Mouse (Mus musculus) hindbrain, embryonic 13.5 days (tissue): ENCODE measurements at regions not wholly inside any gene's neighbourhood (a gene's known extent, or its start where the extent isn't known, plus 50 kb on each side); places are given as distances from the start of the nearest gene placed in this dataset.

Experiments
- ATAC-seq: fragments of 200-750 bp; cut with Nextera tagmentation; 2 replicates; pipeline ENCODE4 v1.8.0; 2017; ENCODE audit warnings: moderate TSS enrichment; ENCODE audit not compliant: low FRiP score
- H3K27ac ChIP-seq: fragments of 300-500 bp; sonication (generic); 2 replicates; pipeline ENCODE4 v1.5.1; 2015; ENCODE audit warnings: inconsistent platforms, mild to moderate bottlenecking, moderate library complexity
- H3K27me3 ChIP-seq: fragments of 300-500 bp; sonication (generic); 2 replicates; pipeline ENCODE4 v1.6.1; 2015; ENCODE audit warnings: mild to moderate bottlenecking, inconsistent platforms
- H3K36me3 ChIP-seq: fragments of 300-500 bp; sonication (generic); 2 replicates; pipeline ENCODE4 v1.6.1; 2015; ENCODE audit warnings: mild to moderate bottlenecking, inconsistent platforms
- H3K4me1 ChIP-seq: fragments of 300-500 bp; sonication (generic); replicated peaks from 2 replicates; pipeline ENCODE4 v1.6.1; 2015; ENCODE audit warnings: inconsistent platforms
- H3K4me2 ChIP-seq: fragments of 300-500 bp; sonication (generic); 2 replicates; pipeline ENCODE4 v1.6.1; 2015; ENCODE audit warnings: inconsistent platforms, mild to moderate bottlenecking, moderate library complexity
- H3K4me3 ChIP-seq: fragments of 300-500 bp; sonication (generic); 2 replicates; pipeline ENCODE4 v1.5.1; 2015; ENCODE audit warnings: mild to moderate bottlenecking, inconsistent platforms
- H3K9ac ChIP-seq: fragments of 300-500 bp; sonication (generic); 2 replicates; pipeline ENCODE4 v1.6.1; 2015; ENCODE audit warnings: mild to moderate bottlenecking, inconsistent platforms
- H3K9me3 ChIP-seq: fragments of 300-500 bp; sonication (generic); 2 replicates; pipeline ENCODE4 v1.6.1; 2016; ENCODE audit warnings: inconsistent platforms
- whole genome bisulfite sequencing: fragments of 180-500 bp; shearing (Covaris S2); methylation state at CpG from one replicate; pipeline ENCODE4 v1.1.7; 2015; 5-methylcytosine and 5-hydroxymethylcytosine counted together

DNA sequence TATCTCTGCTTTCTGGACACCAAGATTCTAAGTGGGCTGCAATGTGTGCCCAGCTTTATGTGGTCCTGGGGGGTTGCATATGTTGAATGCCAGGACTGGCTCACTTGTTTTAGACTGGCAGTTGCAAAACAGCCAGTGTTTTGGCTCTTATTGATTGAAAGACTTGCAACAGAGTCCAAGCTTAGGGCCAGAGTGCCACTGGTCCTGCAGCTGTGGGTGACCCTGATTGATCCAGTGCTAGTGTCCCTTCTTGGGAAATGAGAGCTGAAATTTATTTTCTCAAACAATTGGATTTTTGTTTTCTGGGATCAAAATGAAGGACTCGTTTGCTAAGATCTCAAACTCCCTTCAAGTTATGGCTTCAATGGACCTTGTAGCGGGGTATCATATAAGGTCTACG lies 603.4 kb downstream of the Epha4 start:
- WGBS: 89% methylated on average over 3 of the region's 3 CpGs
- Histone ChIP-seq H3K36me3 (no peaks in the 10 kb centered on the region), H3K27ac (no peak overlapping the region), H3K4me2 (no peak overlapping the region), H3K9me3 (no peaks in the 10 kb centered on the region), H3K4me3 (no peak overlapping the region), H3K27me3 (no peaks in the 10 kb centered on the region), H3K9ac (no peak overlapping the region), H3K4me1 (no peaks in the 10 kb centered on the region)
- ATAC-seq: no peak

DNA sequence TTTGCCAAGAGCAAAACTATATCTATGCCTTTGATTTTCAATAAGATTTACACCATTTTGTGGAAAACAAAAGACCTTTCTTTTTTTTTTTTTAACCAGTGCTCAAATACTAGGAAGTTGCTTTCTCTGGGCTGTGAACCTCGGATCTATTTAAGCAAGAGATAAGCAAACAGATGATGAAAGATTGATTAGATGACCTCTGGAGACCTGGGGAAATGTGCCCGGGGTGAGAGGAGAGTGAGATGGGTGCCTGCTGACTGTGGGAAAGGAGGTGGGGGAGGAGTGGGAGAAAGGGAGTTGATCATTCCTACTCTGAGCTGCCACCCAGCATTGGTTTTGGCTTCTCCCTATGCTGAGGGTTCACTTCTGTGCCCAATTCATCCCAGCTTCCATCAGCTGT lies 595.3 kb downstream of the Epha4 start:
- Histone ChIP-seq H3K9ac (no peak overlapping the region), H3K9me3 (no peaks in the 10 kb centered on the region), H3K27me3 (no peaks in the 10 kb centered on the region), H3K27ac (no peak overlapping the region), H3K4me1 (no peaks in the 10 kb centered on the region), H3K4me3 (no peak overlapping the region), H3K4me2 (no peak overlapping the region), H3K36me3 (no peaks in the 10 kb centered on the region)
- WGBS: 53% methylated on average over 2 of the region's 2 CpGs
- no peak for ATAC-seq

DNA sequence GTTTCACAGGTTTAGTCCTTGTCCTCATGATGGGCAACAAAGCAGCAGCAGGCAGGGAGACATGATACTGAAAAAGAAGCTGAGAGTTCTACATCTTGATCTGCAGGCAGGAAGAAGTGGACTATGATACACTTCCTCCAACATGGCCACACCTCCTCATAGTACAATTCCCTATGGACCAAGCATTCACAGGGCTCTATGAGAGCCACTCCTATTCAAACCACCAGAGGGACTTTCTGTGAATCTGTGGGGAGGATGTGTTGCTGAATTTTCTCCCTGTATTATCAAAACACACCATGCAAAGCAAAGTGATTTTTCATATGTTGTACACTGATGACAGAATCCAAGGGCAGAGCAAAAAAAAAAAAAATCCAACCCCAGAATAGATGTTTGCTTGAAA lies 594.3 kb downstream of the Epha4 start:
- no peak for ATAC-seq
- H3K4me2 ChIP-seq: no peak overlapping the region
- H3K36me3 ChIP-seq: no peaks in the 10 kb centered on the region
- H3K27me3 ChIP-seq: no peaks in the 10 kb centered on the region
- no peaks in the 10 kb centered on the region for H3K9me3 ChIP-seq
- H3K9ac ChIP-seq: no peak overlapping the region
- H3K4me1 ChIP-seq: no peaks in the 10 kb centered on the region
- H3K4me3 ChIP-seq: no peak overlapping the region
- H3K27ac ChIP-seq: no peak overlapping the region

DNA sequence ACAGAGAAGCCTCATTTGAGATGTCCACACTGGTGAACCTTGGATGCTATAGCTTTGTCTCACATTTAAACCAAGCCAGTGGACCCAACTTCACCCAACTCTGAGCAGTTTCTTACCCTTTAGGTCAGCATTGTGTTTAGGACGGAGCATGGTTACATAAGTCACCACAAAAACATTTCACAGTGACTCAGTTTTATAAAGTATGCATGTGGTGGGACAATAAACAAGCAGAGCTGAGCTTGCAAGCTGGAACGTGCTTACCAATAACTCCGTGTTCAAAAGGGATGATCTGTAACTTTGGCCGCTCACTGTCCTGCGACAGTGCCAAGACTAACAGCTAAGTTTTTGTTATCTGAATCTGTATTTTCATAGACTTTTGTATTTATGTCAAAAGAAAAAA lies 587.8 kb downstream of the Epha4 start:
- Histone ChIP-seq H3K9ac (no peak overlapping the region), H3K4me3 (no peak overlapping the region), H3K4me1 (no peaks in the 10 kb centered on the region), H3K27ac (no peak overlapping the region), H3K36me3 (no peaks in the 10 kb centered on the region), H3K4me2 (no peak overlapping the region), H3K27me3 (peaks cover 4% of the 10 kb centered on the region; the same call in 1 of the 2 replicates), H3K9me3 (no peaks in the 10 kb centered on the region)
- 89% methylated on average over 5 of the region's 5 CpGs for WGBS
- no peak for ATAC-seq

DNA sequence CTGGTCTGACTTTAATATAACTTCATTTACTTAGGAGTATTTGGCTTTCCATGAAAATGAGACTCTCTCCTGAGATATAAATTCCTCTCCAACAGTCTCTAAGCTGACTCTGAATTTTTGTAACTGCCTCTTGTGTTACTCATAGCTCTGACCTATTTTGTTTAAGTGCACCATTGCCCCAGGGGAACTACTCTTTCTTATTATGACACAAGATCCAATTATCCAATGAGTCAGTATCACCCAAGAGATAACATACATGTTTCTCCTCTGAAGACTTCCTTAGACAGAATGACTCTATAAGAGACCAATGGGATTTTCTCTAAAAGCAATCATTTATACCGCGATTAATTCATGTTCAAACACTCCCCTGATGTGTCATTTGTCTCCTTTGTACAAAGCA lies 586.9 kb downstream of the Epha4 start:
- no peak for ATAC-seq
- Histone ChIP-seq H3K27ac (no peak overlapping the region), H3K36me3 (no peaks in the 10 kb centered on the region)

DNA sequence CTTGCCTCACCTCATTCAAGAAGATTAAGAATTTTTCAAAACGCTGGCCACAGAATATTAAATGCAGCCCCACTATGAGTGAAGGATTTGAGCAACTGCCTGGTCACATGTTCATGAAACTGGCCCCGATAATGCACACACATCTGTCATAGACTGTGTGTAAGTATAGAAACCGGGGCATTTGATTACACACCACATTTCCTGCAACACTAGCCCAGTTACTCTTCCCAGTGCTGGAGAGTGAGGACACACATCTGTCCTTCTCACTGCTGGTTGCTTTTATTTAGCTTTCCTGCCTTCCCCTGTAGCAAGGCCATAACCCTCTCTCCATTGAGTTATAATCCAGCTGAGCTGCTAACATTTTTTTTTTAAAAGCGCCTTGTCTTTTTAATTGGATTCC lies 581.4 kb downstream of the Epha4 start:
- ATAC-seq: no peak
- H3K4me1 ChIP-seq: no peaks in the 10 kb centered on the region
- WGBS: 85% methylated on average over 4 of the region's 4 CpGs
- H3K9me3 ChIP-seq: no peaks in the 10 kb centered on the region
- H3K9ac ChIP-seq: no peak overlapping the region
- H3K4me2 ChIP-seq: no peak overlapping the region
- peaks cover 4% of the 10 kb centered on the region; the same call in 1 of the 2 replicates for H3K27me3 ChIP-seq
- no peak overlapping the region for H3K4me3 ChIP-seq
- H3K36me3 ChIP-seq: no peaks in the 10 kb centered on the region
- no peak overlapping the region for H3K27ac ChIP-seq

More for the DNA sequence above, 586.9 kb downstream of the Epha4 start:
- H3K27me3 ChIP-seq: peaks cover 4% of the 10 kb centered on the region; the same call in 1 of the 2 replicates
- 84% methylated on average over 2 of the region's 2 CpGs for WGBS
- no peak overlapping the region for H3K9ac ChIP-seq
- no peak overlapping the region for H3K4me2 ChIP-seq
- no peak overlapping the region for H3K4me3 ChIP-seq
- no peaks in the 10 kb centered on the region for H3K9me3 ChIP-seq
- H3K4me1 ChIP-seq: no peaks in the 10 kb centered on the region

DNA sequence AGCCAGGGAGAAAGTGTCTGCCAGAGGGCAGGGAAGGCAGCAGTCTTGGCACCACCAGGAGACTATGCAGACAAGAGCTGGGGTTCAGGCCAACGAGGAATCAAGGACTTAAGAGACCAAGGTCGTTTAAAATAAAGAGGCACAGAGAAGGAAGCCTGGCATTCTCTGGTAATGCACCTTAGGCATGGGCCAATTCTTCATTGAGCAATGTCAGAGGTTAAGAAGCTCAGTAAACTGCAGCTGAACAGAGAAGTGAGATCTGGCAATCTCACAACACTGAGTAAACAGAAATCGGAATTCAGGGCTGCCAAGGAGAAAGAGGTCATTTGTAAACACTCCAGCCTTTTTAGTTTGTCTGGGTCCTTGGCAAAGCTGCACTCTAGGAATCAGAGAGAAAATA lies 572.2 kb downstream of the Epha4 start:
- Histone ChIP-seq H3K9ac (no peak overlapping the region), H3K4me3 (no peak overlapping the region), H3K27me3 (no peaks in the 10 kb centered on the region), H3K4me2 (no peak overlapping the region), H3K9me3 (no peaks in the 10 kb centered on the region), H3K36me3 (no peaks in the 10 kb centered on the region), H3K4me1 (no peaks in the 10 kb centered on the region), H3K27ac (no peak overlapping the region)
- no peak for ATAC-seq
- WGBS: 54% methylated on average over 3 of the region's 3 CpGs

DNA sequence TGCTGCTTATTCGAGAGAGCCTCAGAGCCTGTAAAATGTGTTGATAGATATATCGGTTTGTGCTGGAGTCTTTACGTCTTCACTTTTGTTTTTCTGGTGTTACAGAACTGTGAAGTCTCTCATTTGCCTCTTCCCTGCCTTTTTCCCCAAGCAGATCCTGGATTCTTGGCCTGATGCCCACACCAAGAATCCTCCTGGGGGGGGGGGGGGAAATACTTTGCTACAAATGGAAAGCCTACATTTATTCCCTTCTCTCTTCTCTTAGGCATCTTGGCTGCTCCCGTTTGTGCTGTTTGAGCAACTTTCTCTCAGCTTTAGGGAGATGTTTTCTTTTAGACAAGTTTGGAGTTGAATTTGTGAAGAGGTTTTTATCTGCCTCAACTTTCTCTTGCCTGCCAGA lies 570.8 kb downstream of the Epha4 start:
- Histone ChIP-seq H3K9me3 (no peaks in the 10 kb centered on the region), H3K4me3 (no peak overlapping the region), H3K9ac (no peak overlapping the region), H3K4me2 (no peak overlapping the region), H3K4me1 (no peaks in the 10 kb centered on the region), H3K27ac (no peak overlapping the region), H3K36me3 (no peaks in the 10 kb centered on the region), H3K27me3 (no peaks in the 10 kb centered on the region)
- ATAC-seq: no peak
- WGBS: 81% methylated on average over 4 of the region's 4 CpGs

DNA sequence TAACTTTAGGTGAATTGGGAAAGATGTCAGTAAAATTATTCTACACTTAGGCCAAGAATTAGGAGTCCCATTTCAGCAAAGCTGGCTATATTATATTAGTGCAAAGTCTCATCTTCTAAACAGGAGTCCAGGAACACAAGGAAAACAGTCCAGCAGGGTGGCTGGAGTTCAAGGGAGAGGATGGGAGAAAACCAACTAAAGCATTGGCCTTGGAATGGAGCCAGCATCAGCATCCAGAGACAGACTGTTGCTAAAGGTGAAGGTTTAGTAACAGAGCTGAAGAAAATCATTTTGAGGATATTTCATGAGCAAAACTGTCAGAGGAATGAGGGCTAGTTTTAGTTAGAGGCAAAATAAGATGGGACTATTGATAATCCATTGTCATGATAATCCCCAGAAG lies 559.9 kb downstream of the Epha4 start:
- Histone ChIP-seq H3K4me2 (no peak overlapping the region), H3K9me3 (no peaks in the 10 kb centered on the region), H3K9ac (no peak overlapping the region), H3K4me1 (no peaks in the 10 kb centered on the region), H3K4me3 (no peak overlapping the region), H3K36me3 (no peaks in the 10 kb centered on the region), H3K27me3 (no peaks in the 10 kb centered on the region), H3K27ac (no peak overlapping the region)
- ATAC-seq: no peak

DNA sequence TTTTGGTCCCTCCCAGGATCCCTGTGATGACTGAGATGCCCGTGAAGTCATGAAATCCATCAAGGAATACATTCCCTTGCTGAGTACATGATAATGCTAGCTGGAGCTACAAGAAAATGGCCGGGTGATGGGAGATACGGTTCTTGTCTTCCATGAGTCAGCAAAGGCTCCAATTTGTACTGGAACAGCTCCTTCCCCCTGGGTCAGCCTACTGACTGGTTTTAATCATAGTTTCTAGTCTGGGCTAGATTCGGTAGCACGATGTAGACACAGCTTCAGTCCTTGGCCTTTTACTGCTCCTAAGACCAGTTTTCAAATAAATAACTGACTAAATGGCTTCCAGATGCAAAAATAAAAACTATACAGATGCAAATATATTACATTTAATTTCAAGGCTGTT lies 557.5 kb downstream of the Epha4 start:
- 78% methylated on average over 5 of the region's 5 CpGs for WGBS
- Histone ChIP-seq H3K27me3 (no peaks in the 10 kb centered on the region), H3K4me2 (no peak overlapping the region), H3K9me3 (no peaks in the 10 kb centered on the region), H3K4me1 (no peaks in the 10 kb centered on the region), H3K4me3 (no peak overlapping the region), H3K27ac (no peak overlapping the region), H3K9ac (no peak overlapping the region), H3K36me3 (no peaks in the 10 kb centered on the region)
- no peak for ATAC-seq

DNA sequence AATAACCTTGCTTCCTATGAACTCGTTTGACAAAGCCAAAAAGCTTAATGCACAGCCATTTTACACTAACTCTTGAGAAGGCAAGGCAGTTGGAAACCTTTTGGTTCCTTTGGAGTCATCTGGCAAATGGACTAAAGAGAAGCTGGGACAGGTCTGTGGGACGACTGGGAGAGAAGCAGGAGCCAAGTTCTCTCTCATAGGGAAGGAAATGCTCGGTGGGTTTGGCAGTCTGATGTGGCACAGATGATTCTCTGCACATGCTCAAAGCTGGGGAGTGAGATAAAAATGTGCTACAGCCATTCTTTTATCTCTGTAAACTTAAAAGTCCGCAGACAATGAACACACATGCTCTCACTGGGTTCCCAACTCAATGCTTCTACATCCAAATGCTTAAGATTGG lies 556.2 kb downstream of the Epha4 start:
- H3K4me3 ChIP-seq: no peak overlapping the region
- no peaks in the 10 kb centered on the region for H3K9me3 ChIP-seq
- no peak overlapping the region for H3K27ac ChIP-seq
- no peak for ATAC-seq
- H3K4me2 ChIP-seq: no peak overlapping the region
- WGBS: 86% methylated on average over 4 of the region's 4 CpGs
- no peaks in the 10 kb centered on the region for H3K27me3 ChIP-seq
- no peak overlapping the region for H3K9ac ChIP-seq
- H3K36me3 ChIP-seq: no peaks in the 10 kb centered on the region
- H3K4me1 ChIP-seq: no peaks in the 10 kb centered on the region

DNA sequence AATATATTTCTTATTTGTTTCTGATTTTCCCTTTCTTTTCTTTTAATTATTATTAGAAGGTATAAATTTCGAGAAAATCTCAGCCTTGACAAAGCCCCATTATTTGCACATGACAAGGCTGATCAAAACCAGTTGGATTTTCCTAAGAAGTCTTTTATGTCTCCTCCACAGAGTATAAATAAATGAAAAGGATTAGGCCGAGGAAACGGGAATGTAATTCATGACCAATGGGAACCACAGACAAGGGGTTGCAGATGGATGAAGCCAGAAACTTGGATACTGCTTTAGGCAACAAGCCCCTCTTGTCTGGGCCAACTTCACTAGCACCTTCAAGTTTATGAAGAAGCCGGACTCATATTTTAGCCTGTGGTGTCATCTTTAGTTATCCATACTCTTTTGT lies 542.4 kb downstream of the Epha4 start:
- Histone ChIP-seq H3K4me3 (no peak overlapping the region), H3K27ac (no peak overlapping the region), H3K4me1 (peaks cover 7% of the 10 kb centered on the region; the same call in 1 of the 2 replicates), H3K27me3 (no peaks in the 10 kb centered on the region), H3K9me3 (no peaks in the 10 kb centered on the region), H3K36me3 (no peaks in the 10 kb centered on the region), H3K4me2 (no peak overlapping the region), H3K9ac (no peak overlapping the region)
- 69% methylated on average over 4 of the region's 4 CpGs for WGBS
- ATAC-seq: no peak

DNA sequence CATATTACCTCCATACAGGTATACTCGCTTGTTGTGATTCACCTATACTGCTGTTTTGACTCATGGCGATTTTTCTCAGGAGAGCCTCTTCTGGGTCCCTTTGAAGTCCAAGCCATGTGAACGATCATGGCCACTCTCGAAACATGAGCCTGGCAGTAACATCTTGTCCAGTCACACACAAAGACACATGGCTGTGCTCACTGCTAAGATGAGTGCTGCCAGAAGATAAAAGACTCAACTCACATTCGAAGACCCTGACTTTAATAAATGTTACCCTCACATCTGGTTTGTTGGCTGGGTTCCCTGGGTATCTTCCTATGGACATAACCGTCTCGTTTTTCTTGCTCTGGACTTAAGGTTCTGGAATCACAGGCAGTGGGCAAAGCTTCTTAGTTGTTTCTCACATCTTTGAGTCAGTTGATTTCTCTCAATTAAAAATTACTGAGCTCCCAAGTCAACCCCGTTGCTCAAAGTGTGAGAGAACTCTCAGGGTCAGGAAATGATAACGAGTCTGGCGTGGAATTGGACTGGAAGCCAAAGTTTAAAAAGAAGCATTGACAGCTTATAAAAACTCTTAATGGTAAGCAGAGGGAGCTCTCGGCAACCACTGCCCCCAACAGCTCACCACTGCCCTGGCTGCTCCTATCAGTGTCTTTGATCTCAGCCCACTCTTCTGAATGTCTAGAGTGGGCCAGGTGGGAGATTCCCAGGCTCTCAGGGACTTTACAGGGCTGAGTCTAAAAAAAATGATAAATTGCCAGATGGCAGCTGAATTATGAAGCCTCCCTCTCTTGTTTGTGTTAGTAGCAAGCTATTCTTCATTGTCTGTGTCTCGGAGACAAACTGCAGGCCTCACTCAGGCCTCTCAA lies 539.6 kb downstream of the Epha4 start:
- no peak overlapping the region for H3K27ac ChIP-seq
- H3K9me3 ChIP-seq: no peaks in the 10 kb centered on the region
- H3K36me3 ChIP-seq: no peaks in the 10 kb centered on the region
- no peaks in the 10 kb centered on the region for H3K27me3 ChIP-seq
- no peak overlapping the region for H3K4me3 ChIP-seq
- no peak overlapping the region for H3K9ac ChIP-seq
- peaks cover 7% of the 10 kb centered on the region; the same call in 1 of the 2 replicates for H3K4me1 ChIP-seq
- no peak overlapping the region for H3K4me2 ChIP-seq
- 73% methylated on average over 12 of the region's 12 CpGs for WGBS
- no peak for ATAC-seq
